Mouse (Mus musculus): Measurements from ENCODE around the gene Gm8298.
"Not testable (repeated sequence)": the region's sequence is repeated elsewhere in the genome, so short reads cannot be mapped to it uniquely, and the experiment has no call there.

The Gm8298 gene

GRCm38 (mm10) chr3:59860751-59861150 is at the start of gene Gm8298:
Gene Gm8298 (plus strand): TSS chr3:59861051.
- no peak for DNase-seq

GRCm38 (mm10) chr3:59813169-59813568 is 47.7 kb upstream of the Gm8298 start:
- no peak for DNase-seq

GRCm38 (mm10) chr3:59870765-59871164 is 9.9 kb downstream of the Gm8298 start:
- peak; percentile 25 for DNase-seq

- DNase-seq = not testable (repeated sequence)
Measured at GRCm38 (mm10) chr3:59877601-59878000, 16.8 kb downstream of the Gm8298 start.

GRCm38 (mm10) chr3:59879801-59880554 is 19.1 kb downstream of the Gm8298 start:
- DNase-seq = not testable (repeated sequence)

GRCm38 (mm10) chr3:59893276-59893675 is 32.4 kb downstream of the Gm8298 start:
- no peak for DNase-seq

- DNase-seq = no peak
Measured at GRCm38 (mm10) chr3:59924914-59925313, 64.1 kb downstream of the Gm8298 start, which contains the start of gene C130079G13Rik. Gene C130079G13Rik (plus strand): TSS chr3:59925214.

Data from thymus, postnatal 14 days (tissue).